Mouse (Mus musculus) MEL (cell line): ENCODE data around the gene Rbm5. TPM values are rescaled to one million over a fixed set of nuclear protein-coding genes. Genes with fewer than 3 reads are reported as not detected.

Source experiments
- DNase-seq: peaks from one replicate; pipeline ENCODE4 v3.0.0; 2011; ENCODE audit warnings: low read depth, low spot score
- H3K27ac ChIP-seq: 2 replicates; pipeline ENCODE4 v1.5.1; 2012; ENCODE audit warnings: low read depth, mild to moderate bottlenecking, control low read depth, low read length, moderate library complexity; ENCODE audit not compliant: control insufficient read depth
- H3K27me3 ChIP-seq, 2 experiments: fragments of 150-350 bp in 1 of 2; sonication (generic) in 1 of 2; 2 replicates each; pipeline ENCODE4 v1.6.1; 2012; ENCODE audit warnings: low read length in 2 of 2, mild to moderate bottlenecking in 2 of 2, improper control_type of control experiment in 1 of 2, moderate library complexity in 1 of 2; ENCODE audit not compliant: insufficient read depth in 2 of 2, control insufficient read depth in 1 of 2
- H3K36me3 ChIP-seq, 2 experiments: 2 replicates each; pipeline ENCODE4 v1.6.1; 2012 to 2014; ENCODE audit warnings: low read length in 2 of 2, improper control_type of control experiment in 1 of 2, inconsistent platforms in 1 of 2, mild to moderate bottlenecking in 1 of 2; ENCODE audit not compliant: insufficient read depth in 2 of 2, control insufficient read depth in 1 of 2
- H3K4me1 ChIP-seq, 2 experiments: fragments of 150-350 bp in 1 of 2; sonication (generic) in 1 of 2; 2 replicates each; pipeline ENCODE4 v1.6.1; 2012; ENCODE audit warnings: low read length in 2 of 2, improper control_type of control experiment in 1 of 2, mild to moderate bottlenecking in 1 of 2; ENCODE audit not compliant: insufficient read depth in 2 of 2, control insufficient read depth in 1 of 2
- H3K4me3 ChIP-seq, 2 experiments: fragments of 150-350 bp in 1 of 2; sonication (generic) in 1 of 2; 2 replicates each; pipeline ENCODE4 v1.5.1; 2012; ENCODE audit warnings: low read depth in 2 of 2, low read length in 2 of 2, mild to moderate bottlenecking in 2 of 2, moderate library complexity in 2 of 2, control low read depth in 1 of 2, improper control_type of control experiment in 1 of 2; ENCODE audit not compliant: control insufficient read depth in 1 of 2, insufficient read depth in 1 of 2
- H3K79me2 ChIP-seq: 2 replicates; pipeline ENCODE4 v1.6.1; 2012; ENCODE audit warnings: mild to moderate bottlenecking, low read length, moderate library complexity; ENCODE audit not compliant: control insufficient read depth, poor library complexity, insufficient read depth
- H3K9ac ChIP-seq: 2 replicates; pipeline ENCODE4 v1.6.1; 2012; ENCODE audit warnings: low read depth, mild to moderate bottlenecking, control low read depth, low read length, moderate library complexity; ENCODE audit not compliant: control insufficient read depth, poor library complexity, severe bottlenecking
- H3K9me3 ChIP-seq: fragments of 150-350 bp; sonication (generic); replicated peaks from 2 replicates; pipeline ENCODE4 v1.6.1; 2012; ENCODE audit warnings: mild to moderate bottlenecking, low read length, improper control_type of control experiment, moderate library complexity; ENCODE audit not compliant: insufficient read depth
- CHD2 ChIP-seq: IDR thresholded peaks from 2 replicates; pipeline ENCODE4 v1.6.1; 2011; ENCODE audit warnings: low read length, improper control_type of control experiment
- CTCF ChIP-seq, 3 experiments: IDR thresholded peaks in 2 of 3; conservative IDR thresholded peaks in 1 of 3; 2 replicates each; pipeline ENCODE4 v1.5.1; 2011 to 2012; ENCODE audit warnings: low read length in 3 of 3, low read depth in 2 of 3, mild to moderate bottlenecking in 2 of 3, improper control_type of control experiment in 1 of 3, inconsistent platforms in 1 of 3, mixed read lengths in 1 of 3, moderate library complexity in 1 of 3; ENCODE audit not compliant: control insufficient read depth in 1 of 3, insufficient read depth in 1 of 3, poor library complexity in 1 of 3, severe bottlenecking in 1 of 3
- ELF1 ChIP-seq: IDR thresholded peaks from 2 replicates; pipeline ENCODE4 v1.6.1; 2014; ENCODE audit warnings: low read depth, mild to moderate bottlenecking, inconsistent platforms, low read length, improper control_type of control experiment, moderate library complexity
- EP300 ChIP-seq, 2 experiments: IDR thresholded peaks; 2 replicates each; pipeline ENCODE4 v1.6.1; 2011; ENCODE audit warnings: improper control_type of control experiment in 2 of 2, low read length in 2 of 2, low read depth in 1 of 2, mild to moderate bottlenecking in 1 of 2
- ETS1 ChIP-seq: IDR thresholded peaks from 2 replicates; pipeline ENCODE4 v1.6.1; 2012; ENCODE audit warnings: low read depth, mild to moderate bottlenecking, inconsistent platforms, low read length, improper control_type of control experiment, moderate library complexity
- GABPA ChIP-seq: IDR thresholded peaks from 2 replicates; pipeline ENCODE4 v1.6.1; 2012; ENCODE audit warnings: low read depth, mild to moderate bottlenecking, inconsistent platforms, low read length, improper control_type of control experiment, moderate library complexity
- GATA1 ChIP-seq: IDR thresholded peaks from 2 replicates; pipeline ENCODE4 v1.6.1; 2011; ENCODE audit warnings: low read depth, low read length, improper control_type of control experiment
- HCFC1 ChIP-seq: IDR thresholded peaks from 2 replicates; pipeline ENCODE4 v1.6.1; 2012; ENCODE audit warnings: low read depth, mild to moderate bottlenecking, inconsistent platforms, low read length, improper control_type of control experiment, moderate library complexity
- JUND ChIP-seq: IDR thresholded peaks from 2 replicates; pipeline ENCODE4 v1.6.1; 2011; ENCODE audit warnings: low read depth, mild to moderate bottlenecking, improper control_type of control experiment, low read length
- KAT2A ChIP-seq: conservative IDR thresholded peaks from 2 replicates; pipeline ENCODE4 v1.6.1; 2012; ENCODE audit warnings: low read depth, low read length, improper control_type of control experiment, inconsistent platforms
- MXI1 ChIP-seq: IDR thresholded peaks from 2 replicates; pipeline ENCODE4 v1.6.1; 2011; ENCODE audit warnings: mild to moderate bottlenecking, low read depth, low read length, improper control_type of control experiment
- MYB ChIP-seq: IDR thresholded peaks from 2 replicates; pipeline ENCODE4 v1.6.1; 2011; ENCODE audit warnings: mild to moderate bottlenecking, low read depth, low read length, improper control_type of control experiment
- NRF1 ChIP-seq: IDR thresholded peaks from 2 replicates; pipeline ENCODE4 v1.6.1; 2014; ENCODE audit warnings: low read depth, mild to moderate bottlenecking, inconsistent platforms, low read length, improper control_type of control experiment, moderate library complexity; ENCODE audit not compliant: poor library complexity, insufficient read depth, severe bottlenecking
- POLR2AphosphoS2 ChIP-seq: IDR thresholded peaks from 2 replicates; pipeline ENCODE4 v1.6.1; 2011; ENCODE audit warnings: low read length, improper control_type of control experiment
- POLR2AphosphoS5 ChIP-seq: IDR thresholded peaks from 2 replicates; pipeline ENCODE4 v1.6.1; 2012; ENCODE audit warnings: low read depth, borderline replicate concordance, mild to moderate bottlenecking, inconsistent platforms, low read length, moderate library complexity, mixed read lengths
- RCOR1 ChIP-seq: IDR thresholded peaks from 2 replicates; pipeline ENCODE4 v1.6.1; 2012; ENCODE audit warnings: low read depth, mild to moderate bottlenecking, inconsistent platforms, low read length, improper control_type of control experiment
- SIN3A ChIP-seq: IDR thresholded peaks from 2 replicates; pipeline ENCODE4 v1.6.1; 2012; ENCODE audit warnings: low read length, improper control_type of control experiment, inconsistent platforms
- TAL1 ChIP-seq: IDR thresholded peaks from 2 replicates; pipeline ENCODE4 v1.6.1; 2012; ENCODE audit warnings: mild to moderate bottlenecking, inconsistent platforms, low read length, moderate library complexity, mixed read lengths
- TCF12 ChIP-seq: IDR thresholded peaks from 2 replicates; pipeline ENCODE4 v1.6.1; 2014; ENCODE audit warnings: low read depth, mild to moderate bottlenecking, inconsistent platforms, low read length, improper control_type of control experiment, moderate library complexity
- ZNF384 ChIP-seq: IDR thresholded peaks from 2 replicates; pipeline ENCODE4 v1.6.1; 2012; ENCODE audit warnings: low read depth, mild to moderate bottlenecking, inconsistent platforms, low read length, improper control_type of control experiment
- polyA plus RNA-seq, 2 experiments: library from polyadenylated mRNA; stranded (reverse) in 1 of 2; unstranded in 1 of 2; fragments of >175 nt in 1 of 2; fragments of >200 nt in 1 of 2; gene quantifications; 2 replicates each; pipeline versions ENCODE4 v1.2.1 to v1.2.4; 2012; ENCODE audit warnings: low replicate concordance in 2 of 2, low read depth in 1 of 2; ENCODE audit not compliant: insufficient read length in 2 of 2, insufficient read depth in 1 of 2, missing spikeins in 1 of 2
- total RNA-seq: library from RNA; depleted of rRNA; stranded (reverse); fragments of 300-350 nt; gene quantifications from 2 replicates; pipeline ENCODE4 v1.2.3, GENCODE M21; 2012

Rbm5 gene
- total and polyA plus RNA-seq, 3 experiments, result 80.2 to 143 (median 125) TPM

DNA sequence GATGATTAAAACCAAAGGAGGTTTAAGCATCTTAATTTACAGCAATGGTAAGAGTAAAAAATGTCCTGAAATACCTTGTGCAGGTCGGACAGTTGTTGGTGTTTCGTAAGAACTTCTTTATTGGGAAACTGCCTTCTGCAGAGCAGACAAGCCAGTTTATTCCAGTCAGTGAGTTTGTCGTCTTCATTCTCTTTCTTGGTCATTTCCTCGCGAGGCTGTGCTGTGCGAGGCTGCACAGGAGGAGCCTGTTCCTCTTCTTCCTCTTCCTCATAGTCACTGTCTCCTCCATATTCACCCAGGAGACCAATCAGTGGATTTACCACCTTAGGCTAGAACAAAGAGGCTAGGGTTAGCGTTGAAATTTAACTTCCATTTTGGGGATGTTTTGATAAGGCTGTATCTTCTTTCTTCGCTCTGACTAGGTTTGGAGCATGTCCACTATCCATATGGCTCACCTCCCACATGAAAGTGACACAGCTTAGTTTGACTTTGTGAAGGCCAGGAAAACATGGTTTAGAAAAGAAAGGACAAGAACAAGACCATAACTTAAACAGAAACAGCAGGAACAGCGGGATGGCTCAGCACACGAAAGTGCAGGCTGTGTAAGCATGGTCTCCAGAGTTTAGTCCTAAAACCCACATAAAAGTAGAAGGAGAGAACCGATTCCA lies 11.9 kb upstream of the Rbm5 start:
- H3K27me3 ChIP-seq, result no peaks in the 10 kb centered on the region
- DNase-seq, result no peak
- H3K36me3 ChIP-seq, result peaks cover 2 to 41% of the 10 kb centered on the region in 2 experiments
- no peaks in the 10 kb centered on the region for H3K4me1 ChIP-seq
- H3K9me3 ChIP-seq, result no peaks in the 10 kb centered on the region
- no peak overlapping the region for H3K9ac ChIP-seq
- no peaks in the 10 kb centered on the region for H3K79me2 ChIP-seq
- no peak overlapping the region for H3K27ac ChIP-seq
- no peak overlapping the region for H3K4me3 ChIP-seq
- no peak for TF ChIP-seq RCOR1
- no peak for TF ChIP-seq CHD2
- TF ChIP-seq TCF12, result no peak
- no peak for TF ChIP-seq ELF1

DNA sequence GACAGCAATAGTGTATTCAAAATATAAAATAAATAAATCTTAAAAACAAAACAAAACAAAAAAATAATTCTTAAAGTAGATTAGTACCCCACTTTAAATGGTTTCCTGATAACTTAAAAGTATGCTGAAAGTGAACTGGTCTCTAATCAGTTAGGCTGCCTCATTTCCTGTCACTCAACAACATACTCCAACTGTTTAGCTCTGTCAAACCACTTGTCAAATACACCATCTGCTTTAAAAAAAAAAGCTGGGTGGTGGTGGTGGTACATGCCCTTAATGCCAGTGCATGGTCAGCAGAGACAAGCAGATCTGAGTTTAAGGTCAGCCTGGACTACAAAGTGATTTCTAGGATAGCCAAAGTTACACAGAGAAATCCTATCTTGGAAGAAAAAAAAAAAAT lies 6.0 kb upstream of the Rbm5 start:
- peak; percentile 57 for DNase-seq
- no peaks in the 10 kb centered on the region for H3K27me3 ChIP-seq
- no peaks in the 10 kb centered on the region for H3K79me2 ChIP-seq
- no peak overlapping the region for H3K9ac ChIP-seq
- H3K9me3 ChIP-seq, result no peaks in the 10 kb centered on the region
- no peak overlapping the region for H3K4me3 ChIP-seq
- peaks cover 5 to 14% of the 10 kb centered on the region in 2 experiments for H3K4me1 ChIP-seq
- H3K36me3 ChIP-seq, result peaks cover 24 to 33% of the 10 kb centered on the region in 2 experiments
- H3K27ac ChIP-seq, result no peak overlapping the region; the same call in 1 of the 2 replicates
- TF ChIP-seq GATA1 (peak; percentile 72), MXI1 (peak; percentile 58; the same call in 1 of the 2 replicates), ETS1 (peak; percentile 41; the same call in 1 of the 2 replicates), EP300 (IDR thresholded peaks at IDR 0.05; ENCODE audit: low read depth in 1 of 2, low read length in 2 of 2) (peak; percentile 72), JUND (no peak), KAT2A (no peak), GABPA (no peak), NRF1 (no peak), TAL1 (no peak), HCFC1 (no peak), POLR2AphosphoS5 (no peak), MYB (peak; percentile 25; the same call in 1 of the 2 replicates), POLR2AphosphoS2 (no peak), CTCF (IDR thresholded peaks at IDR 0.05 in 2 of 3, conservative IDR thresholded peaks at IDR 0.05 in 1 of 3; ENCODE audit: control insufficient read depth in 1 of 3, insufficient read depth in 1 of 3, low read depth in 2 of 3, low read length in 3 of 3, poor library complexity in 1 of 3, severe bottlenecking in 1 of 3) (no peak), ZNF384 (peak; percentile 89), SIN3A (peak; percentile 75), TCF12 (peak; percentile 41; the same call in 1 of the 2 replicates)
